Mouse (Mus musculus) neural tube, embryonic 15.5 days (tissue): ENCODE data around the gene Usp1. TPM values are rescaled to one million over a fixed set of nuclear protein-coding genes. Genes with fewer than 3 reads are reported as not detected.

ENCODE experiments used
- ATAC-seq: fragments of 200-750 bp; cut with Nextera tagmentation; 2 replicates; pipeline ENCODE4 v1.8.0; 2017; ENCODE audit warnings: mild to moderate bottlenecking, moderate TSS enrichment, moderate library complexity; ENCODE audit not compliant: low FRiP score
- H3K27ac ChIP-seq: fragments of 300-500 bp; sonication (generic); replicated peaks from 2 replicates; pipeline ENCODE4 v1.5.1; 2015; ENCODE audit warnings: mild to moderate bottlenecking, inconsistent platforms
- H3K27me3 ChIP-seq: fragments of 300-500 bp; sonication (generic); replicated peaks from 2 replicates; pipeline ENCODE4 v1.6.1; 2015; ENCODE audit warnings: inconsistent platforms
- H3K36me3 ChIP-seq: fragments of 300-500 bp; sonication (generic); 2 replicates; pipeline ENCODE4 v1.6.1; 2015; ENCODE audit warnings: inconsistent platforms
- H3K4me1 ChIP-seq: fragments of 300-500 bp; sonication (generic); 2 replicates; pipeline ENCODE4 v1.6.1; 2015; ENCODE audit warnings: inconsistent platforms
- H3K4me2 ChIP-seq: fragments of 300-500 bp; sonication (generic); 2 replicates; pipeline ENCODE4 v1.6.1; 2015; ENCODE audit warnings: inconsistent platforms, mild to moderate bottlenecking, moderate library complexity
- H3K4me3 ChIP-seq: fragments of 300-500 bp; sonication (generic); replicated peaks from 2 replicates; pipeline ENCODE4 v1.5.1; 2015; ENCODE audit warnings: mild to moderate bottlenecking, inconsistent platforms
- H3K9ac ChIP-seq: fragments of 300-500 bp; sonication (generic); replicated peaks from 2 replicates; pipeline ENCODE4 v1.6.1; 2015; ENCODE audit warnings: mild to moderate bottlenecking, inconsistent platforms
- H3K9me3 ChIP-seq: fragments of 300-500 bp; sonication (generic); replicated peaks from 2 replicates; pipeline ENCODE4 v1.6.1; 2016; ENCODE audit warnings: inconsistent platforms
- WGBS: fragments of 180-500 bp; shearing (Covaris S2); methylation state at CpG from one replicate; pipeline ENCODE4 v1.1.7; 2015; ENCODE audit warnings: mixed read lengths; 5-methylcytosine and 5-hydroxymethylcytosine counted together
- polyA plus RNA-seq: library from polyadenylated mRNA; unstranded; fragments of >200 nt; fragmentation: Nextera tagmentation; extraction: Ambion mirVana; gene quantifications from 2 replicates; pipeline ENCODE4 v1.2.1, GENCODE M21; 2015

The Usp1 gene
- 27.0 and 40.2 TPM in 2 replicates for polyA plus RNA-seq

DNA sequence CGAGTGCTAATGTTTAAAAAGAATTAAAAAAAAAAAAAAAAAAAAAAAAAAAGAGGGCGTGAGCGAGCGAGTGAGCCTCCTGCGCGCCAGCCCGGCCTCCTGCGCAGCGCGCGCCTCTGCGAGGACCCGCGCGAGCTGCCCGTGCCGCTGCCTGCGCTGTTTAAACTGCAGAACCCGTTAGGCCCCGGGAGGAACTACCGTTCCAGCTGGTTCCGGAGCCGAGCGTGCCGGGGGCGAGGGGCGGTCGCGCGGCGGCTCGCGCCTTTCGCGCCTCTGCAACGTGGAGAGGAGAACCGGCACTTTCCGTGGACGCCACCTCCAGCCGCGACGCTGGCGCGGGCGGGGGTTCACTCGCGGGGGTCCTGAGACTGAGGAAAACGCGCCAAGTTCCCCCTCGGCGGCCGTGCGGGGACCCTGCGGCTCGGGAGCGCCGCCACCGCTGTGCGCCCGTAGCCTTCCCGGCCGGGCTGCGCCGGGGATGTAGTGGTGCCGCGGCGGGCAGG lies at the start of gene Usp1:
Usp1 (plus strand) TSS at position 243 of the 503 bp plus-strand sequence.
- Histone ChIP-seq H3K36me3 (no peaks in the 10 kb centered on the region), H3K4me1 (peaks cover 20% of the 10 kb centered on the region), H3K4me2 (peak within 1 kb of the TSS; percentile 67), H3K9ac (peak within 1 kb of the TSS; percentile 91), H3K9me3 (no peaks in the 10 kb centered on the region), H3K4me3 (peak within 1 kb of the TSS; percentile 69), H3K27me3 (no peaks in the 10 kb centered on the region), H3K27ac (peak within 1 kb of the TSS; percentile 100)
- under 1% methylated on average over 64 of the region's 67 CpGs for WGBS
- peak; percentile 71 for ATAC-seq

DNA sequence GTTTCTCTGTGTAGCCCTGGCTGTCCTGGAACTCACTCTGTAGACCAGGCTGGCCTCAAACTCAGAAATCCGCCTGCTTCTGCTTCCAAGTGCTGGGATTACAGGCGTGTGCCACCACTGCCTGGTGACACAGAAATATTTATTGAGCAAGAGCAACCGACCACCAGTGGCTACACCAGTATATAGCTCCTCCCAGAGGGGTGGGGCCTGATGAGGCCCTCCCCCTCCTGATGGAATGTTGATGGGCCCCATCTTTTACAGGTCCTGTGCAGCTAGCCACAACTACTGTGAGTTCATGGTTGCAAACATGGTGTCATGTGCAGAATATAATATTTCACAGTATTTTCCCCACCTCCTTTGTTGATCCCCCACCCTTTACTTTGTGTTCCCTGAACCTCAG lies 40.9 kb upstream of the Usp1 start:
- no peaks in the 10 kb centered on the region for H3K27me3 ChIP-seq
- H3K9me3 ChIP-seq: no peaks in the 10 kb centered on the region
- no peak overlapping the region for H3K27ac ChIP-seq
- WGBS: 77% methylated on average over 3 of the region's 3 CpGs
- H3K36me3 ChIP-seq: no peaks in the 10 kb centered on the region
- H3K4me2 ChIP-seq: no peak overlapping the region
- H3K4me1 ChIP-seq: no peaks in the 10 kb centered on the region
- no peak overlapping the region for H3K4me3 ChIP-seq
- ATAC-seq: no peak
- H3K9ac ChIP-seq: no peak overlapping the region

- Histone ChIP-seq H3K36me3 (no peaks in the 10 kb centered on the region), H3K9ac (no peak overlapping the region), H3K27me3 (no peaks in the 10 kb centered on the region), H3K4me3 (no peak overlapping the region), H3K4me2 (no peak overlapping the region), H3K9me3 (no peaks in the 10 kb centered on the region), H3K27ac (no peak overlapping the region), H3K4me1 (no peaks in the 10 kb centered on the region)
- 82% methylated on average over 4 of the region's 4 CpGs for WGBS
- ATAC-seq: no peak
Measured at GRCm38 (mm10) chr4:98886377-98886776, 37.2 kb upstream of the Usp1 start.

DNA sequence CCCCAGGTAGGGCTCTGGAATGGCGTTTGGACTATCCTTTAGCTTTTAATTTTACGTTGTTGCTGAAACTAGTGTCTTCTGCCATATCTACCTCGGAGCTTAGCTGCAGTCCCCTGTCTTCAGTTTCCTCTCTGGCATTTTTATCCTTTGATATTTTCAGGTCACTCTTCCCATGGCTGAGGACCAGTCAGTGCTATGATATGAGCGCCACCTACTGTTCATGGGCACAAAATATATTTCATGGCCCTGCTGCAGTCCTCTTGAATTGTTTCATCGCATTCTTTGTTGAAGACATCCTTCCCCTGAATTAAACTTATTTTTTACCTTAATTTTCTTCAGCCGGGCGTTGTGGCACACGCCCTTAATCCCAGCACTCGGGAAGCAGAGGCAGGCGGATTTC lies 36.5 kb upstream of the Usp1 start:
- H3K9ac ChIP-seq: no peak overlapping the region
- H3K4me3 ChIP-seq: no peak overlapping the region
- no peaks in the 10 kb centered on the region for H3K36me3 ChIP-seq
- no peaks in the 10 kb centered on the region for H3K4me1 ChIP-seq
- 29% methylated on average over 10 of the region's 10 CpGs for WGBS
- H3K4me2 ChIP-seq: no peak overlapping the region
- no peaks in the 10 kb centered on the region for H3K27me3 ChIP-seq
- ATAC-seq: peak; percentile 84; the same call in 1 of the 2 replicates
- no peaks in the 10 kb centered on the region for H3K9me3 ChIP-seq
- no peak overlapping the region for H3K27ac ChIP-seq

DNA sequence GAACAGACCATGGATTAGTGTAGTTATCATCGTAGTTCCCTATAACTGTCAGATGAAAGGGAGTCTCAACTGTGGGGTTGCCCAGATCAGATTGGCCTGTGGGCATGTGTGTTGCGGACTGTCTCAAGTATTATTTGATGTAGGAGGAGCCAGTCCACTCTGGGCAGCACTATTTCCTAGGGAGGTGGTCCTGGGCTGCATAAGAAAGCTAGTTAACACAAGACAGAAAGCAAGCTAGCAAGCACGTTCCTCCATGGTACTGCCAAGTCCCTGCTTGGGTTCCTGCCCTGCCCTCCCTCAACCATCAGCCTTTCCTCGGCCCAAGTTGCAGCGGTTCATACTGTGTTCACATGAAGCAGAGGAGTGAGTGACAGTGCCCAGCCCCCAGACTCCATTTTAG lies 13.4 kb upstream of the Usp1 start:
- Histone ChIP-seq H3K4me3 (no peak overlapping the region), H3K4me2 (no peak overlapping the region), H3K9ac (no peak overlapping the region), H3K4me1 (no peaks in the 10 kb centered on the region), H3K36me3 (no peaks in the 10 kb centered on the region), H3K27ac (no peak overlapping the region), H3K27me3 (no peaks in the 10 kb centered on the region), H3K9me3 (no peaks in the 10 kb centered on the region)
- no peak for ATAC-seq
- 90% methylated on average over 5 of the region's 5 CpGs for WGBS

DNA sequence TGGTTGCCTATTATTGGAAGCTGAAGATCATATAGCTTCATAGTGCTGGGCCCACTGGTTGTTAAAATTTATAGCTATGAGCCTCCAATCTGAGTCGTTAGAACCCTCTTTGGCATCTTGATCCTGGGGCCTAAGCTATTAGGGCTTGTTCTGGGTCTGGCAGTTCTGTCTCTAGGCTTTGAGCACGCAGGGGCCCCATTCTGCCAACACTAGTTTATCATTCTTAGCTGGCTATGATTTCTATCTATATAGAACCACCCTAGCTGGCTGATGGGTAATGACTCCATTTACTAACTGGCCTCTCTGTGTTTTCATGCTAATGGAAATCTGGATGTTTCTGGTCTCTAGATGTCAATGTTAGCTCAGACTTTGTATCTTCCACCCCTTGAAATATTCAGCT lies 5.9 kb upstream of the Usp1 start:
- ATAC-seq: no peak
- peaks cover 8% of the 10 kb centered on the region for H3K4me1 ChIP-seq
- 40% methylated on average over 2 of the region's 2 CpGs for WGBS
- H3K27ac ChIP-seq: no peak overlapping the region
- H3K36me3 ChIP-seq: no peaks in the 10 kb centered on the region
- no peaks in the 10 kb centered on the region for H3K9me3 ChIP-seq
- no peak overlapping the region for H3K4me3 ChIP-seq
- H3K4me2 ChIP-seq: no peak overlapping the region
- H3K9ac ChIP-seq: no peak overlapping the region
- H3K27me3 ChIP-seq: no peaks in the 10 kb centered on the region

- no peak for ATAC-seq
- peaks cover 8% of the 10 kb centered on the region for H3K4me1 ChIP-seq
- H3K4me3 ChIP-seq: no peak overlapping the region
- H3K4me2 ChIP-seq: no peak overlapping the region
- no peak overlapping the region for H3K9ac ChIP-seq
- WGBS: 86% methylated on average over 1 of the region's 1 CpGs
- no peak overlapping the region for H3K27ac ChIP-seq
- H3K36me3 ChIP-seq: no peaks in the 10 kb centered on the region
- no peaks in the 10 kb centered on the region for H3K9me3 ChIP-seq
- no peaks in the 10 kb centered on the region for H3K27me3 ChIP-seq
Measured at GRCm38 (mm10) chr4:98918204-98918603, 5.4 kb upstream of the Usp1 start.

DNA sequence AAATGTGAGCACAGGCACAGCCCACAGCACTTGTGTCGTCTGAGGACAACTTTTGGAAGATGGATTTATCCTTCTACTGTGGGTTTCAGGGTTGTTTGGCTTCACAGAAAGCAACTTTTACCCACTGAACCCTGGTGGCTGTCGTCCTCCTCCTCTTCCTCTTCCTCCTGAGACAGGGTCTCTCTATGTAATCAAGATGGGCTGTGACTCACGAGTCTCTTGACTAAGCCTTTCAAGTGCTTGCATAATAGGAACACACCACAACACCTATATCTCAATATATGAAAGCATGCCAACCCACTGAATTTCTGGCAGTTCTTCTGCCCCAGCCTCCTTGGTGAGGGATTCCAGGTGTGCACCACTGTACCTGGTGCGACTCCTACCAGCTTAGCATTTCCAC lies 2.7 kb upstream of the Usp1 start:
- ATAC-seq: no peak
- no peak overlapping the region for H3K9ac ChIP-seq
- H3K27ac ChIP-seq: no peak overlapping the region
- H3K4me1 ChIP-seq: peaks cover 20% of the 10 kb centered on the region
- H3K4me2 ChIP-seq: no peak overlapping the region
- H3K4me3 ChIP-seq: no peak overlapping the region
- WGBS: 92% methylated on average over 4 of the region's 4 CpGs
- no peaks in the 10 kb centered on the region for H3K9me3 ChIP-seq
- no peaks in the 10 kb centered on the region for H3K27me3 ChIP-seq
- H3K36me3 ChIP-seq: no peaks in the 10 kb centered on the region

- H3K4me1 ChIP-seq: peaks cover 20% of the 10 kb centered on the region
- H3K27me3 ChIP-seq: no peaks in the 10 kb centered on the region
- H3K4me2 ChIP-seq: peak overlapping the region; percentile 67
- no peaks in the 10 kb centered on the region for H3K9me3 ChIP-seq
- H3K36me3 ChIP-seq: no peaks in the 10 kb centered on the region
- peak; percentile 6 for ATAC-seq
- H3K4me3 ChIP-seq: peak overlapping the region; percentile 69
- H3K9ac ChIP-seq: peak overlapping the region; percentile 77
- peak overlapping the region; percentile 100 for H3K27ac ChIP-seq
- 14% methylated on average over 18 of the region's 18 CpGs for WGBS
Measured at GRCm38 (mm10) chr4:98922061-98922642, 1.5 kb upstream of the Usp1 start.

DNA sequence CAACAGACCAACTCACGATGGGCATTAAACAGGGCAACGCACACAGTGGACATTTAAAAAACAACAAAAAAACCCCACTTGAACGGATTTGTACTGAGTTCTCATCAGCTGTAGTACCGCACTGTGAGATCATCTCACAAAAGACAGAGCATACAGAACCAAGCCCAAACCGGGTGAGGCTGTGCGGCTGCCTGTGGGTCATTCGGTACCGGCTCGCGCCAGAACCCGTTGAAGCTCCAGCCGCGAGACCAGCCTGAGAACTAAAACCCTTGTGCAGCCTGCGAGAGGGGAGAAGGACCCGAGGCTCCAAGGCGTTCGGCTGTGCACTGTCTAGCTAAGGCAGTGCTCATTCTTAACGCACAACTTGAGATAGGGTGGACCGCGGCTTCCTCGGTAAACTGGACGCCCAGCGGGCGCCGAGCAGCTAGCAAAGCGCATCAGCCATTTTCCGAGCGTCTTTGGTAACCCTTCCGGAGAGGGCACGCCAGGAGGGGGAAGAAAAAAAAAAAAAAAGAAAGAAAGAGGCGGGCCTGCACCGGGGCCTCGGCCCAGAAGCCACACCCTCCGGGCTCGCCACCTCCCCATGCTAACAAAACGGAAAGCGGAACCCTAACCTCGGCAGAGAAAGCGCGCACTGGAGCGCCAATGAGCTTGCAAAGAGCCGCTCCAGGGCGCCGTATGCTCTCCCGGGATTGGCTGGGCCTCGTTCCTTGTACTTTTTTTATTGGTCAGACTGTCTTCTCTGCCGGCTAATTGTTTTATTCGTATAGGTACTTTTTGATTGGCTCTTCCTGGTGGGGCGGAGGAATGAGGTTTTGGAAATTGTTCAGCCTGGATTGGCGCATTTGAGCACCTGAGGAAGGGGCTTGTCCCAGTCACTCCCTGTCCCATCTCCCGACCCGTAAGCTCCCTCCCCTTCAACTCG lies 705 bp upstream of the Usp1 start:
- peak overlapping the region; percentile 67 for H3K4me2 ChIP-seq
- whole genome bisulfite sequencing: under 1% methylated on average over 52 of the region's 53 CpGs
- no peaks in the 10 kb centered on the region for H3K36me3 ChIP-seq
- no peaks in the 10 kb centered on the region for H3K27me3 ChIP-seq
- peak overlapping the region; percentile 100 for H3K27ac ChIP-seq
- ATAC-seq: peak; percentile 94
- H3K9me3 ChIP-seq: no peaks in the 10 kb centered on the region
- peaks cover 20% of the 10 kb centered on the region for H3K4me1 ChIP-seq
- H3K4me3 ChIP-seq: peak overlapping the region; percentile 69
- H3K9ac ChIP-seq: peak overlapping the region; percentile 77

DNA sequence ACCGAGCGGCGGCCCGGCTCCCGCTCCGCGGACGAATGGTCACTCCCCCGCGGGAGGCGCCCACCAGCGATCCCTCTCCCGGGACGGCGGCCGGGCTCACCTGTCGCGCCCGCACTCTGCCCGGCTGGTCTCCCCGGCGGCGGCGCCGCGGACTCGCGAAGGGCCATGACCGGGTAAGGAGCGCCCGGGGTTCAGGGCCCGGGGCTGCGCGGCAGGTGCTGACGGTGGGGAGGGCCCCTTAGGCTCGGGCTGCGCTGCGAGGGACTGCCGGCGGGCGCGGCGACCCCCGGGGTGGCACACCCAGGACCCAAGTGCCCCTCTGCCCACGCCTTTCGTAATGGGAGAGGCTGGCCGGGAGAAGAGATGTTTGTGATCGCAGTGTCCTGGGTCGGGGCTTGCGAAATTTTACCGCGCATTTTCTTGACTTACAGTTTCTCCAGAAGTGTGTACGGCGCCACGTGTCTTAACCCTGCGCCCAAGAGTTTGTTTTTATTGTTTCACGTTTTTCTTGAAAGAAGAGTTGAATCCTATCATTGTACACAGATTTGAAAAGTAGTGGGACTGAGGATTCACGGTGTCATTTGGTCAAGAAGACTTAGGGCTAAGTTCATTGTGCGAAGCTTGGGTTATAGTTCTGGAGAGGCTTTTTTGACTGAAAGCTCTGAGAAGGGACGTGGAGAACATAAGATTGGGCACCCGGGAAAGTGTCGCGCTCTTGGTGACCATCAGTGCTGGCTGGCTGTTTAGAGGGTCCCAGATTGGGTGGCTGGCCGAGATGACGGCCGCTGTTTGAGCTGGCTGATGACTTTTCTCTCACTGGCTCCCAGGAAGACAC lies 678 bp downstream of the Usp1 start:
- peak overlapping the region; percentile 100 for H3K27ac ChIP-seq
- H3K4me1 ChIP-seq: peaks cover 20% of the 10 kb centered on the region
- H3K9ac ChIP-seq: peak overlapping the region; percentile 91
- peak overlapping the region; percentile 67 for H3K4me2 ChIP-seq
- peak overlapping the region; percentile 69 for H3K4me3 ChIP-seq
- WGBS: under 1% methylated on average over 55 of the region's 66 CpGs
- no peaks in the 10 kb centered on the region for H3K36me3 ChIP-seq
- peak; percentile 18 for ATAC-seq
- no peaks in the 10 kb centered on the region for H3K9me3 ChIP-seq
- no peaks in the 10 kb centered on the region for H3K27me3 ChIP-seq
